Mouse (Mus musculus): ENCODE measurements at regions not wholly inside any gene's neighbourhood (a gene's known extent, or its start where the extent isn't known, plus 50 kb on each side); places are given as distances from the start of the nearest gene placed in this dataset.

- Histone ChIP-seq H3K9me3 (replicated peaks) (no peaks in the 10 kb centered on the region), H3K4me1 (peaks cover under 1% of the 10 kb centered on the region; the same call in 1 of the 2 replicates), H3K4me3 (no peak overlapping the region), H3K27ac (replicated peaks) (no peak overlapping the region), H3K27me3 (ENCODE audit: low read depth, poor library complexity, severe bottlenecking) (peaks cover 98% of the 10 kb centered on the region), H3K36me3 (no peaks in the 10 kb centered on the region)
- WGBS: 94% methylated on average over 7 of the region's 7 CpGs
- DNase-seq (ENCODE audit: low spot score): no peak
These were observed 97.8 kb downstream of the Tmsb4x start for GRCm38 (mm10) chrX:167111059-167111871.

- Histone ChIP-seq H3K4me3 (no peak overlapping the region), H3K4me1 (peaks cover 19% of the 10 kb centered on the region), H3K9me3 (replicated peaks) (no peaks in the 10 kb centered on the region), H3K36me3 (no peaks in the 10 kb centered on the region), H3K27ac (replicated peaks) (no peak overlapping the region), H3K27me3 (ENCODE audit: low read depth, poor library complexity, severe bottlenecking) (peaks cover 98% of the 10 kb centered on the region)
- WGBS: 88% methylated on average over 6 of the region's 6 CpGs
- DNase-seq (ENCODE audit: low spot score): no peak
These were observed 100.8 kb downstream of the Tmsb4x start for GRCm38 (mm10) chrX:167108356-167108755.

GRCm38 (mm10) chrX:167107469-167107868 is 101.6 kb downstream of the Tmsb4x start:
- DNase-seq (ENCODE audit: low spot score): no peak

GRCm38 (mm10) chrX:167105931-167106417 is 103.1 kb downstream of the Tmsb4x start:
- no peaks in the 10 kb centered on the region for H3K9me3 ChIP-seq (replicated peaks)
- 45% methylated on average over 11 of the region's 11 CpGs for WGBS

More at GRCm38 (mm10) chrX:167107469-167107868, 101.6 kb downstream of the Tmsb4x start:
- Histone ChIP-seq H3K27me3 (ENCODE audit: low read depth, poor library complexity, severe bottlenecking) (peaks cover 99% of the 10 kb centered on the region), H3K4me3 (no peak overlapping the region), H3K4me1 (peaks cover 19% of the 10 kb centered on the region), H3K9me3 (replicated peaks) (no peaks in the 10 kb centered on the region), H3K36me3 (no peaks in the 10 kb centered on the region), H3K27ac (replicated peaks) (no peak overlapping the region)
- 78% methylated on average over 4 of the region's 4 CpGs for WGBS

GRCm38 (mm10) chrX:167105354-167105753 is 103.8 kb downstream of the Tmsb4x start:
- Histone ChIP-seq H3K27ac (replicated peaks) (no peak overlapping the region), H3K4me3 (no peak overlapping the region), H3K4me1 (peaks cover 19% of the 10 kb centered on the region), H3K9me3 (replicated peaks) (no peaks in the 10 kb centered on the region), H3K36me3 (no peaks in the 10 kb centered on the region), H3K27me3 (ENCODE audit: low read depth, poor library complexity, severe bottlenecking) (peaks cover 100% of the 10 kb centered on the region)
- no peak for DNase-seq (ENCODE audit: low spot score)
- 69% methylated on average over 4 of the region's 4 CpGs for WGBS

More at GRCm38 (mm10) chrX:167105931-167106417, 103.1 kb downstream of the Tmsb4x start:
- H3K36me3 ChIP-seq: no peaks in the 10 kb centered on the region
- H3K27me3 ChIP-seq (ENCODE audit: low read depth, poor library complexity, severe bottlenecking): peaks cover 100% of the 10 kb centered on the region
- DNase-seq (ENCODE audit: low spot score): peak; percentile 25
- peak overlapping the region; percentile 1; the same call in 1 of the 2 replicates for H3K4me3 ChIP-seq
- peaks cover 19% of the 10 kb centered on the region for H3K4me1 ChIP-seq
- peak overlapping the region; percentile 59 for H3K27ac ChIP-seq (replicated peaks)

GRCm38 (mm10) chrX:167104247-167104621 is 104.9 kb downstream of the Tmsb4x start:
- peaks cover 100% of the 10 kb centered on the region for H3K27me3 ChIP-seq (ENCODE audit: low read depth, poor library complexity, severe bottlenecking)

GRCm38 (mm10) chrX:167103501-167104246 is 105.4 kb downstream of the Tmsb4x start:
- Histone ChIP-seq H3K4me1 (peaks cover 24% of the 10 kb centered on the region), H3K27ac (replicated peaks) (0 out of 2 replicates have a peak overlapping the region, but pooled peaks have one; percentile 38), H3K9me3 (replicated peaks) (no peaks in the 10 kb centered on the region), H3K27me3 (ENCODE audit: low read depth, poor library complexity, severe bottlenecking) (peaks cover 100% of the 10 kb centered on the region), H3K4me3 (no peak overlapping the region), H3K36me3 (no peaks in the 10 kb centered on the region)
- WGBS: 42% methylated on average over 12 of the region's 12 CpGs
- peak; percentile 13 for DNase-seq (ENCODE audit: low spot score)

More at GRCm38 (mm10) chrX:167104247-167104621, 104.9 kb downstream of the Tmsb4x start:
- H3K27ac ChIP-seq (replicated peaks): 0 out of 2 replicates have a peak overlapping the region, but pooled peaks have one; percentile 13
- H3K4me1 ChIP-seq: peaks cover 23% of the 10 kb centered on the region
- H3K9me3 ChIP-seq (replicated peaks): no peaks in the 10 kb centered on the region
- H3K36me3 ChIP-seq: no peaks in the 10 kb centered on the region
- H3K4me3 ChIP-seq: no peak overlapping the region
- no peak for DNase-seq (ENCODE audit: low spot score)
- 49% methylated on average over 4 of the region's 4 CpGs for WGBS

GRCm38 (mm10) chrX:167101929-167102328 is 107.2 kb downstream of the Tmsb4x start:
- Histone ChIP-seq H3K27ac (replicated peaks) (no peak overlapping the region), H3K4me3 (no peak overlapping the region), H3K27me3 (ENCODE audit: low read depth, poor library complexity, severe bottlenecking) (peaks cover 100% of the 10 kb centered on the region), H3K36me3 (no peaks in the 10 kb centered on the region), H3K4me1 (peaks cover 24% of the 10 kb centered on the region), H3K9me3 (replicated peaks) (no peaks in the 10 kb centered on the region)
- no peak for DNase-seq (ENCODE audit: low spot score)
- WGBS: 62% methylated on average over 2 of the region's 2 CpGs

- no peak overlapping the region; the same call in 1 of the 2 replicates for H3K27ac ChIP-seq (replicated peaks)
- H3K4me3 ChIP-seq: no peak overlapping the region
- H3K27me3 ChIP-seq (ENCODE audit: low read depth, poor library complexity, severe bottlenecking): peaks cover 100% of the 10 kb centered on the region
- DNase-seq (ENCODE audit: low spot score): no peak
- no peaks in the 10 kb centered on the region for H3K9me3 ChIP-seq (replicated peaks)
- no peaks in the 10 kb centered on the region for H3K36me3 ChIP-seq
- WGBS: 59% methylated on average over 6 of the region's 6 CpGs
- peaks cover 15% of the 10 kb centered on the region for H3K4me1 ChIP-seq
These were observed 109.7 kb downstream of the Tmsb4x start for GRCm38 (mm10) chrX:167099411-167099810.

- no peaks in the 10 kb centered on the region for H3K9me3 ChIP-seq (replicated peaks)
- no peak for DNase-seq (ENCODE audit: low spot score)
- H3K36me3 ChIP-seq: no peaks in the 10 kb centered on the region
- H3K4me3 ChIP-seq: no peak overlapping the region
- H3K27me3 ChIP-seq (ENCODE audit: low read depth, poor library complexity, severe bottlenecking): peaks cover 100% of the 10 kb centered on the region
- peaks cover 11% of the 10 kb centered on the region for H3K4me1 ChIP-seq
- H3K27ac ChIP-seq (replicated peaks): no peak overlapping the region; the same call in 1 of the 2 replicates
- WGBS: 81% methylated on average over 3 of the region's 3 CpGs
These were observed 110.2 kb downstream of the Tmsb4x start for GRCm38 (mm10) chrX:167098914-167099313.

- WGBS: 78% methylated on average over 1 of the region's 1 CpGs
- Histone ChIP-seq H3K27ac (replicated peaks) (no peak overlapping the region), H3K9me3 (replicated peaks) (no peaks in the 10 kb centered on the region), H3K36me3 (no peaks in the 10 kb centered on the region), H3K27me3 (ENCODE audit: low read depth, poor library complexity, severe bottlenecking) (peaks cover 98% of the 10 kb centered on the region), H3K4me1 (peaks cover 4% of the 10 kb centered on the region; the same call in 1 of the 2 replicates), H3K4me3 (no peak overlapping the region)
- DNase-seq (ENCODE audit: low spot score): no peak
These were observed 117.3 kb downstream of the Tmsb4x start for GRCm38 (mm10) chrX:167091841-167092240.

GRCm38 (mm10) chrX:167088930-167089329 is 120.2 kb downstream of the Tmsb4x start:
- WGBS: 62% methylated on average over 3 of the region's 3 CpGs
- H3K4me1 ChIP-seq: peaks cover 4% of the 10 kb centered on the region; the same call in 1 of the 2 replicates
- H3K4me3 ChIP-seq: no peak overlapping the region
- H3K36me3 ChIP-seq: no peaks in the 10 kb centered on the region
- no peak for DNase-seq (ENCODE audit: low spot score)
- H3K9me3 ChIP-seq (replicated peaks): no peaks in the 10 kb centered on the region
- no peak overlapping the region for H3K27ac ChIP-seq (replicated peaks)
- peaks cover 92% of the 10 kb centered on the region for H3K27me3 ChIP-seq (ENCODE audit: low read depth, poor library complexity, severe bottlenecking)
